Mouse (Mus musculus): ENCODE results near the gene Rad9b. TPM values are rescaled to one million over a fixed set of nuclear protein-coding genes. Genes with fewer than 3 reads are reported as not detected.

Gene Rad9b
- polyA plus RNA-seq, 1 experiment from 2014 or later, result 11.7 TPM

DNA sequence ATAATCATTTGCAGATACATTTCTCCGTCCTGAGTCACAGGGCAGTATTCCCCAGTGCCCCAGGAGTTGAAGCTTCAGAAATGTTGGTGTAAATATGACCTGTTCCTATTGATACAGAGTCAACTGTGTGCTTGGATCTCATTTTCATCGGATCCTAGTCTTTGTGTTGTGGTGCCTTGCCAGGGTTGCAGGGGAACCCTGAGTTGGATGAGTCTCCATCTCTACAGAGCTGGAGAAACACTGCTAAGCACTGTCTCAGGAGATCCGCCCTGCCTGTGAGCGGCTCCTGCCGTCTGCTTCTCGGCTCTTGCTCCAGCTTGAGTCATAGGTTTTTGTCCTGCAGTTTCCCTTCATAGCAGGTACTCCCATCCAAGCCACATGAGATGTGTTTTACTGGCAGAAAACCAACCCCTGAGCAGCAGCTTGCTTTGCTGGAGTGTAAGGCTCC, 53.9 kb downstream of the Rad9b start:
- H3K27ac ChIP-seq, result no peak overlapping the region
- 92% methylated on average over 6 of the region's 6 CpGs for WGBS

GRCm38 (mm10) chr5:122295113-122295935, 58.7 kb downstream of the Rad9b start:
- no peak for DNase-seq (ENCODE audit: low spot score)
- H3K9me3 ChIP-seq (replicated peaks), result no peaks in the 10 kb centered on the region
- no peaks in the 10 kb centered on the region for H3K27me3 ChIP-seq (ENCODE audit: low read depth, poor library complexity, severe bottlenecking)
- no peak overlapping the region for H3K4me3 ChIP-seq
- H3K36me3 ChIP-seq, result peaks cover 16% of the 10 kb centered on the region
- peaks cover 30% of the 10 kb centered on the region for H3K4me1 ChIP-seq
- WGBS, result 83% methylated on average over 14 of the region's 14 CpGs
- H3K27ac ChIP-seq, result no peak overlapping the region

More for the DNA sequence above, 53.9 kb downstream of the Rad9b start:
- Histone ChIP-seq H3K4me3 (no peak overlapping the region), H3K27me3 (ENCODE audit: low read depth, poor library complexity, severe bottlenecking) (no peaks in the 10 kb centered on the region), H3K36me3 (peaks cover 20% of the 10 kb centered on the region), H3K9me3 (replicated peaks) (0 out of 2 replicates have a peak, but pooled peaks cover 3% of the 10 kb centered on the region), H3K4me1 (peaks cover 7% of the 10 kb centered on the region)
- DNase-seq (ENCODE audit: low spot score), result no peak

DNA sequence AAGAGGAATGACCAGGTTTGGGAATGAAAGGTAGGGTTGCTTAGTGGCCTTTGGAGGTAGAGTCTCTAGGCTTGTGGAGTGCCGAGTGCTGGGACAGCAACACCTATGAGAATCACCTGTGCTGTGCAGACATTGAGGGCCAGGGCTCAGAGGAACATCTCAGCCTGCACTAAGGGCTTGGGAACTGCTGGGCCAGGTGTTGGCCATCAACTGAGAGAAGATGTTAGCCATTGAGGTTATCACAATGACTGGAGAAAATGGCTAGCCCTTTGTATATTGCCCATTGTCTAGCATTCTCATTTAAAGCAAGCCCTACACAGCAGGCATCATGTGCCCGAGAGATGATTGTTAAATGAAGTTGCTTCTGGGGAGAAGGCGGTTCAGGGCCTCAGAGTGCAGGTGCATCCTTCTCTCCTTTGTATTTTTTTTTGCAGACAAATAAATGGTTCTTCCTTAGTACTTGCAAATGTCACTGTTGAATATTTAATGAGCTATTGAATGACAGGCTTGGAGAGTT, 59.8 kb downstream of the Rad9b start:
- no peak overlapping the region for H3K4me3 ChIP-seq
- peaks cover 19% of the 10 kb centered on the region for H3K36me3 ChIP-seq
- H3K27me3 ChIP-seq (ENCODE audit: low read depth, poor library complexity, severe bottlenecking), result no peaks in the 10 kb centered on the region
- WGBS, result 86% methylated on average over 3 of the region's 3 CpGs
- no peaks in the 10 kb centered on the region for H3K9me3 ChIP-seq (replicated peaks)
- DNase-seq (ENCODE audit: low spot score), result no peak
- H3K27ac ChIP-seq, result no peak overlapping the region
- peaks cover 28% of the 10 kb centered on the region for H3K4me1 ChIP-seq

DNA sequence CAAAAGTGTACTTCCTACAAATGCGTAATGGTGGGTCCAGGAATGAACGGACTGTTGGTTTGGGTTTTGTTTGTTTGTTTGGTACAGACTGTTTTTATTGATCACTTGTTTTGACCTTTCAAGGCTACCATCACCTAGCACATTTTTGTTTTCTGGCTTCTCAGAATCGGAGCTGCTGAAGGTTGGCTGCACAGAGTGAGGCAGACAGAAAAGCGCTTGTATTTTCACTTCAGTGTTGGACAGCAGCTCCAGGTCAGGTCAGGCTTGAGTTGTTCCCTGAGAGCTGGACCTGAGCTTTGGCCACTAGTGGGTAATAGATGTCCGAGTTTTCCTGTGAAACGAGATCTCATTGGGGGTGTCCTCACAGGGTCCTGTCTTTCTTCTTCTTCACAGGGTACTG, 60.9 kb downstream of the Rad9b start:
- Histone ChIP-seq H3K27me3 (ENCODE audit: low read depth, poor library complexity, severe bottlenecking) (no peaks in the 10 kb centered on the region), H3K4me1 (peaks cover 28% of the 10 kb centered on the region), H3K27ac (no peak overlapping the region), H3K9me3 (replicated peaks) (no peaks in the 10 kb centered on the region), H3K4me3 (no peak overlapping the region), H3K36me3 (peaks cover 29% of the 10 kb centered on the region)
- 73% methylated on average over 6 of the region's 6 CpGs for WGBS
- no peak for DNase-seq (ENCODE audit: low spot score)

DNA sequence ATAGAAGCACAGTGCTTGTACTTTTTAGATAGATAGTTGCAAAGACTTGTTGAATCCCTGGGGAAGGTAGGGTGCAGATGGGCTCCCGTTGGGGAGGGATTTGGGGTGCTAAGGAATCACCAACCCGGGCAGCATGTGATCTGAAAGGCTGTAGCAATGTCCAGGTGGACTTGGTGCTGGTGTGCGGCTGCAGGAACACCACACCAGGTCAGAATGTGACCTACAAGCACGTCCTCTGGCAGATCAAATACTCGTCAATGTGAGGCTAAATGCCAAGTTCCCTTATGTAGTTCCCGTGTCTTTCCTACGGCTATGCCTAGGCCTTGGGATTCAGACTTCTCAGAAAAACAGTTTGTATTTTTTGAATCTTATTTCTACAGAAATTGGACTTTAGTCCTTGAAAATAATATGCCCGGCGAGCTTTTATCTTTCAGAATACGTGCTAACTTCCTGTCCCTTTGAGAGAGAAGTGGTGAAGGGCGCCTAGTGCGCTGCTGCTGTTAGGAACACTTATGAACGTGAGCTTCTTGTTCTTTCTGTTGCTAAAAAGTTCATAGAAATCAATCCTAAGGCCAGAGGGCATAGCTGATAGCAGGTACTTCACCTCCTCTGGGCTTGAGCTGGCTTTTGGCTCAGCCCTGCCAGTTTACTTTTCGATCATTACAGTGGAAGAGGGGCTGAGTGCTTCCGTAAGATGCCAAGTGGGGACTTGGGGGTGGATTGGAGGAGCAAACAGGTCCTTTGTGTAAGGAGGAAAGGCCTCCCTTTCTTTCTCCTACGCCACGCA, 62.3 kb downstream of the Rad9b start:
- peaks cover 43% of the 10 kb centered on the region for H3K36me3 ChIP-seq
- WGBS, result 78% methylated on average over 17 of the region's 17 CpGs
- H3K27me3 ChIP-seq (ENCODE audit: low read depth, poor library complexity, severe bottlenecking), result no peaks in the 10 kb centered on the region
- DNase-seq (ENCODE audit: low spot score), result no peak
- H3K4me3 ChIP-seq, result no peak overlapping the region
- H3K4me1 ChIP-seq, result peaks cover 28% of the 10 kb centered on the region
- no peaks in the 10 kb centered on the region for H3K9me3 ChIP-seq (replicated peaks)
- H3K27ac ChIP-seq, result no peak overlapping the region

DNA sequence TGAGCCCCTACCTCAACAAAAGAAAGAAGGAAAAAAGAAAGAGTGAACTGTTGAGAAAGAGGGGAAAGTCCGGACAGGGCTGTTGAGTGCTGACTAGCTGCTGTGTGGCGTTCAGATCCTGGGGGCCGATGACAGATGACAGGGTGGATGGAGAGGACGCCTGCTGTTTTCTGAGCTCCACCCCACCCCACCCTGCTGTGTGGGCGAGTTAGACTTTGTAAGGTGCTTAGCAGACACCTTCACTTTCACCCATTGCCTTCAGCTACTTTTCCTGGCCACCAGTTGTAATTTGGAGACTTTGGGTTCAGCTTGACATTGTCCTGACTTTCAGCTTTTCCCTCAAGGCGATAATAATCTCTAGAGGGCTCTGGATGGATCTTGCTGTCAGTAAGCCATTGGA, 62.9 kb downstream of the Rad9b start:
- H3K36me3 ChIP-seq, result peaks cover 40% of the 10 kb centered on the region
- no peak overlapping the region for H3K27ac ChIP-seq
- DNase-seq (ENCODE audit: low spot score), result no peak
- WGBS, result 68% methylated on average over 6 of the region's 6 CpGs
- peaks cover 30% of the 10 kb centered on the region for H3K4me1 ChIP-seq
- no peaks in the 10 kb centered on the region for H3K9me3 ChIP-seq (replicated peaks)
- no peaks in the 10 kb centered on the region for H3K27me3 ChIP-seq (ENCODE audit: low read depth, poor library complexity, severe bottlenecking)
- H3K4me3 ChIP-seq, result no peak overlapping the region

- 90% methylated on average over 4 of the region's 4 CpGs for WGBS
- Histone ChIP-seq H3K4me3 (no peak overlapping the region), H3K36me3 (peaks cover 35% of the 10 kb centered on the region), H3K27me3 (ENCODE audit: low read depth, poor library complexity, severe bottlenecking) (no peaks in the 10 kb centered on the region), H3K9me3 (replicated peaks) (no peaks in the 10 kb centered on the region), H3K4me1 (peaks cover 40% of the 10 kb centered on the region), H3K27ac (no peak overlapping the region)
- no peak for DNase-seq (ENCODE audit: low spot score)
These were observed 65.8 kb downstream of the Rad9b start for GRCm38 (mm10) chr5:122288147-122288811.

DNA sequence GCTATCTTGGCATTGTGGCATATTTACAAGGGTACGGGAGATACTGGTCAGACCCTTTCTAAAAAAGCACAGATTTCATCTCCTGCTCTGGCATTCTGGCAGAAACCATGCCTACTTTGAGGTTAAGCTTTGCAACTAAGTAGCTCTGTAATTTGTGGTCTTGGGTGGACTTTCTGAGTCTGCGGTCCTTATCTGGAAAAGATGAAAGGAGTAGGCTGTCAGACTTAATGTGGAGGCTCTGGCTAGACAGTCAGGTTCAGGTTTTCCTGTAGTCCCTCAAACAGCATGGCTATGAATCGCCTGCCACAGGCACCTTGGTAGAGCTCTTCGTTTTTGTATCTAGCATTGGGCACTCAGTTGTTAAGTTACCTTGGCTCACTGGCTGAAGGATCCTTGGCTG, 67.0 kb downstream of the Rad9b start:
- H3K27me3 ChIP-seq (ENCODE audit: low read depth, poor library complexity, severe bottlenecking), result no peaks in the 10 kb centered on the region
- WGBS, result 84% methylated on average over 4 of the region's 4 CpGs
- no peaks in the 10 kb centered on the region for H3K9me3 ChIP-seq (replicated peaks)
- no peak overlapping the region for H3K27ac ChIP-seq
- peaks cover 35% of the 10 kb centered on the region for H3K36me3 ChIP-seq
- H3K4me3 ChIP-seq, result no peak overlapping the region
- H3K4me1 ChIP-seq, result peaks cover 28% of the 10 kb centered on the region
- DNase-seq (ENCODE audit: low spot score), result no peak

GRCm38 (mm10) chr5:122286191-122286590, 67.8 kb downstream of the Rad9b start:
- Histone ChIP-seq H3K4me3 (no peak overlapping the region), H3K4me1 (peaks cover 22% of the 10 kb centered on the region), H3K9me3 (replicated peaks) (no peaks in the 10 kb centered on the region), H3K36me3 (peaks cover 35% of the 10 kb centered on the region), H3K27me3 (ENCODE audit: low read depth, poor library complexity, severe bottlenecking) (0 out of 2 replicates have a peak, but pooled peaks cover 1% of the 10 kb centered on the region), H3K27ac (no peak overlapping the region)
- 86% methylated on average over 10 of the region's 10 CpGs for WGBS
- no peak for DNase-seq (ENCODE audit: low spot score)

- H3K4me1 ChIP-seq, result peaks cover 25% of the 10 kb centered on the region
- peak overlapping the region; percentile 99 for H3K4me3 ChIP-seq
- peaks cover 35% of the 10 kb centered on the region for H3K36me3 ChIP-seq
- H3K9me3 ChIP-seq (replicated peaks), result no peaks in the 10 kb centered on the region
- 0 out of 2 replicates have a peak, but pooled peaks cover 5% of the 10 kb centered on the region for H3K27me3 ChIP-seq (ENCODE audit: low read depth, poor library complexity, severe bottlenecking)
- DNase-seq (ENCODE audit: low spot score), result no peak
- 55% methylated on average over 7 of the region's 7 CpGs for WGBS
- no peak overlapping the region for H3K27ac ChIP-seq
These were observed 68.3 kb downstream of the Rad9b start for GRCm38 (mm10) chr5:122285767-122286150.

- H3K27me3 ChIP-seq (ENCODE audit: low read depth, poor library complexity, severe bottlenecking), result 0 out of 2 replicates have a peak, but pooled peaks cover 11% of the 10 kb centered on the region
- 2% methylated on average over 34 of the region's 34 CpGs for WGBS
- H3K9me3 ChIP-seq (replicated peaks), result no peaks in the 10 kb centered on the region
- H3K27ac ChIP-seq, result peak overlapping the region; percentile 89
- H3K36me3 ChIP-seq, result peaks cover 35% of the 10 kb centered on the region
- DNase-seq (ENCODE audit: low spot score), result peak; percentile 66
- peaks cover 30% of the 10 kb centered on the region for H3K4me1 ChIP-seq
- peak overlapping the region; percentile 99 for H3K4me3 ChIP-seq
These were observed 68.8 kb downstream of the Rad9b start for GRCm38 (mm10) chr5:122285029-122285766.

All from limb, embryonic 10.5 days (tissue).